Mouse (Mus musculus) forebrain, postnatal 0 days (tissue): ENCODE data around the gene Scarb1. TPM values are rescaled to one million over a fixed set of nuclear protein-coding genes. Genes with fewer than 3 reads are reported as not detected.

ENCODE experiments used
- ATAC-seq: fragments of 200-750 bp; cut with Nextera tagmentation; 2 replicates; pipeline ENCODE4 v1.8.0; 2017; ENCODE audit warnings: mild to moderate bottlenecking, moderate library complexity
- DNase-seq: peaks from one replicate; pipeline ENCODE4 v3.0.0-alpha.2; 2015
- H3K27ac ChIP-seq: fragments of 300-500 bp; sonication (generic); 2 replicates; pipeline ENCODE4 v1.5.1; 2014; ENCODE audit warnings: low read depth, mild to moderate bottlenecking, antibody characterized with exemption, low read length, moderate library complexity, mixed read lengths
- H3K27me3 ChIP-seq: fragments of 300-500 bp; sonication (generic); 2 replicates; pipeline ENCODE4 v1.6.1; 2014; ENCODE audit warnings: mild to moderate bottlenecking, low read length, mixed read lengths; ENCODE audit not compliant: insufficient read depth
- H3K36me3 ChIP-seq: fragments of 300-500 bp; sonication (generic); 2 replicates; pipeline ENCODE4 v1.6.1; 2014; ENCODE audit warnings: mild to moderate bottlenecking, moderate library complexity; ENCODE audit not compliant: insufficient read depth
- H3K4me1 ChIP-seq: fragments of 300-500 bp; sonication (generic); 2 replicates; pipeline ENCODE4 v1.6.1; 2014; ENCODE audit warnings: antibody characterized with exemption; ENCODE audit not compliant: insufficient read depth
- H3K4me2 ChIP-seq: fragments of 300-500 bp; sonication (generic); 2 replicates; pipeline ENCODE4 v1.6.1; 2014; ENCODE audit warnings: low read depth, mild to moderate bottlenecking, moderate library complexity
- H3K4me3 ChIP-seq: fragments of 300-500 bp; sonication (generic); 2 replicates; pipeline ENCODE4 v1.5.1; 2014; ENCODE audit warnings: low read depth, low read length, mixed read lengths
- H3K9ac ChIP-seq: fragments of 300-500 bp; sonication (generic); 2 replicates; pipeline ENCODE4 v1.6.1; 2014; ENCODE audit warnings: mild to moderate bottlenecking
- H3K9me3 ChIP-seq: fragments of 300-500 bp; sonication (generic); 2 replicates; pipeline ENCODE4 v1.6.1; 2016; ENCODE audit warnings: low read length
- CTCF ChIP-seq: sonication (generic); IDR thresholded peaks from 2 replicates; pipeline ENCODE4 v1.5.1; 2016; ENCODE audit warnings: antibody characterized with exemption, control low read depth, low read depth
- WGBS: fragments of 180-500 bp; shearing (Covaris S2); extraction: QIAGEN DNeasy Blood & Tissue Kit; methylation state at CpG from one replicate; pipeline ENCODE4 v1.1.7; 2014; 5-methylcytosine and 5-hydroxymethylcytosine counted together
- polyA plus RNA-seq: library from polyadenylated mRNA; unstranded; fragments of >200 nt; fragmentation: Nextera tagmentation; extraction: Ambion mirVana; gene quantifications from 2 replicates; pipeline ENCODE4 v1.2.1, GENCODE M21; 2015
- total RNA-seq: library from RNA; depleted of rRNA; stranded (reverse); fragments of >200 nt; gene quantifications from 2 replicates; pipeline ENCODE4 v1.2.3, GENCODE M21; 2014

The Scarb1 gene
- total and polyA plus RNA-seq, 2 experiments from 2014 or later = 52.7 to 55.9 TPM

GRCm38 (mm10) chr5:125341459-125342090 is 681 bp upstream of the Scarb1 start:
- Histone ChIP-seq H3K4me2 (peak overlapping the region; percentile 92), H3K27ac (no peak overlapping the region), H3K9ac (peak overlapping the region; percentile 81), H3K4me1 (peaks cover 15% of the 10 kb centered on the region), H3K4me3 (peak overlapping the region; percentile 76), H3K27me3 (no peaks in the 10 kb centered on the region), H3K36me3 (no peaks in the 10 kb centered on the region), H3K9me3 (no peaks in the 10 kb centered on the region)
- no peak for ATAC-seq
- no peak for DNase-seq
- WGBS = 59% methylated on average over 14 of the region's 14 CpGs
- TF ChIP-seq CTCF = no peak

- Histone ChIP-seq H3K4me2 (peak overlapping the region; percentile 92), H3K9ac (peak overlapping the region; percentile 81), H3K27me3 (no peaks in the 10 kb centered on the region), H3K27ac (peak overlapping the region; percentile 16; the same call in 1 of the 2 replicates), H3K36me3 (no peaks in the 10 kb centered on the region), H3K4me1 (peaks cover 15% of the 10 kb centered on the region), H3K9me3 (no peaks in the 10 kb centered on the region), H3K4me3 (peak overlapping the region; percentile 76)
- no peak for TF ChIP-seq CTCF
- peak; percentile 43 for DNase-seq
- WGBS = 3% methylated on average over 25 of the region's 25 CpGs
- ATAC-seq = peak; percentile 63
Measured at GRCm38 (mm10) chr5:125339851-125340531, 903 bp downstream of the Scarb1 start.

- peak overlapping the region; percentile 92 for H3K4me2 ChIP-seq
- H3K27me3 ChIP-seq = no peaks in the 10 kb centered on the region
- no peaks in the 10 kb centered on the region for H3K9me3 ChIP-seq
- WGBS = 7% methylated on average over 18 of the region's 18 CpGs
- 0 out of 2 replicates have a peak overlapping the region, but pooled peaks have one; percentile 16 for H3K27ac ChIP-seq
- peaks cover 15% of the 10 kb centered on the region for H3K4me1 ChIP-seq
- no peaks in the 10 kb centered on the region for H3K36me3 ChIP-seq
- peak overlapping the region; percentile 81 for H3K9ac ChIP-seq
- DNase-seq (peak; percentile 69), ATAC-seq (peak; percentile 28)
- no peak for TF ChIP-seq CTCF
- H3K4me3 ChIP-seq = peak overlapping the region; percentile 76
Measured at GRCm38 (mm10) chr5:125339108-125339751, 1.7 kb downstream of the Scarb1 start.

GRCm38 (mm10) chr5:125337526-125337925 is 3.4 kb downstream of the Scarb1 start:
- peaks cover 15% of the 10 kb centered on the region for H3K4me1 ChIP-seq

GRCm38 (mm10) chr5:125337012-125337411 is 3.9 kb downstream of the Scarb1 start:
- H3K9me3 ChIP-seq = no peaks in the 10 kb centered on the region
- ATAC-seq = no peak
- H3K4me2 ChIP-seq = no peak overlapping the region
- H3K27ac ChIP-seq = no peak overlapping the region
- peaks cover 15% of the 10 kb centered on the region for H3K4me1 ChIP-seq
- H3K36me3 ChIP-seq = no peaks in the 10 kb centered on the region
- H3K27me3 ChIP-seq = no peaks in the 10 kb centered on the region
- no peak for TF ChIP-seq CTCF
- no peak overlapping the region for H3K4me3 ChIP-seq
- DNase-seq = no peak
- WGBS = 57% methylated on average over 9 of the region's 9 CpGs
- H3K9ac ChIP-seq = no peak overlapping the region

More at GRCm38 (mm10) chr5:125337526-125337925, 3.4 kb downstream of the Scarb1 start:
- TF ChIP-seq CTCF = no peak
- WGBS = 52% methylated on average over 7 of the region's 7 CpGs
- Histone ChIP-seq H3K4me3 (no peak overlapping the region), H3K36me3 (no peaks in the 10 kb centered on the region), H3K4me2 (no peak overlapping the region), H3K9ac (no peak overlapping the region), H3K27ac (no peak overlapping the region), H3K9me3 (no peaks in the 10 kb centered on the region), H3K27me3 (no peaks in the 10 kb centered on the region)
- ATAC-seq = no peak
- DNase-seq = no peak

GRCm38 (mm10) chr5:125333009-125333408 is 7.9 kb downstream of the Scarb1 start:
- Histone ChIP-seq H3K36me3 (no peaks in the 10 kb centered on the region), H3K9me3 (no peaks in the 10 kb centered on the region), H3K27ac (no peak overlapping the region), H3K27me3 (no peaks in the 10 kb centered on the region), H3K4me2 (no peak overlapping the region), H3K4me1 (no peaks in the 10 kb centered on the region), H3K4me3 (no peak overlapping the region), H3K9ac (no peak overlapping the region)
- DNase-seq = no peak
- no peak for TF ChIP-seq CTCF
- ATAC-seq = no peak
- WGBS = 87% methylated on average over 6 of the region's 6 CpGs

GRCm38 (mm10) chr5:125332333-125332732 is 8.6 kb downstream of the Scarb1 start:
- TF ChIP-seq CTCF = no peak
- Histone ChIP-seq H3K9ac (no peak overlapping the region), H3K27ac (no peak overlapping the region), H3K4me2 (no peak overlapping the region), H3K4me3 (no peak overlapping the region), H3K27me3 (no peaks in the 10 kb centered on the region), H3K4me1 (no peaks in the 10 kb centered on the region), H3K36me3 (no peaks in the 10 kb centered on the region), H3K9me3 (no peaks in the 10 kb centered on the region)
- no peak for DNase-seq
- 86% methylated on average over 4 of the region's 4 CpGs for WGBS
- no peak for ATAC-seq
